Mouse (Mus musculus): ENCODE measurements around the gene Gbx1.

The Gbx1 gene

GRCm38 (mm10) chr5:24477909-24478308 is 49.1 kb downstream of the Gbx1 start:
- no peak for DNase-seq (ENCODE audit: low spot score in 2 of 2)

GRCm38 (mm10) chr5:24475476-24476241 is 51.3 kb downstream of the Gbx1 start:
- no peak for DNase-seq (ENCODE audit: low spot score in 2 of 2)

DNA sequence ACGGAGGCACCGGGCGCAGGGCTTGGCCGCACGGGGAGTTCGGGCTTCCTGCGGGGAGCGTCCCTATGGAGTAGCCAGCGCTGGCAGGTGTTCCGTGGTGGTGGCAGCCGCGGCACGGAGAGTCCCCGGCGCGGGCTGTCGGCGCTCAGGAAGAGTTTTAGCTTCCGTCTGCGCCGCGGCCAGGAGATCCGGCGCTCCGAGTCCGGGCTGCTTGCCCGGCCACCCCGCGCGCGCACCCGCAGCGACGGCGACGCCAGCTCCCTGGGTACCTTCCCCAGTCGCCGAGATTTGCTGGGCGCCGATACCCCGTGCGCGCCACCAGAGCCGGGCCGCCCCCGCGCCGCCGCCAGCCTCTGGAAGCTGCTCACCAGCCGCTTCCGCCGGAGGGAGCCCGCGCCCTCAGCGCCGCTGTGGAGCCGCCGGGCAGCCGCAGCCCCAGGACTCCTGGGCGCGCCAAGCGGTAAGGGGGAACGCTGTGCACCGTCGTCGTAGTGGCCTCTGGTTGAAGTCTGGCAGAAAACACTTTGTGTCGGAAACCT is 52.2 kb downstream of the Gbx1 start:
- peak in 1 of 2 experiments; percentile 67 for DNase-seq (ENCODE audit: low spot score in 2 of 2)

DNA sequence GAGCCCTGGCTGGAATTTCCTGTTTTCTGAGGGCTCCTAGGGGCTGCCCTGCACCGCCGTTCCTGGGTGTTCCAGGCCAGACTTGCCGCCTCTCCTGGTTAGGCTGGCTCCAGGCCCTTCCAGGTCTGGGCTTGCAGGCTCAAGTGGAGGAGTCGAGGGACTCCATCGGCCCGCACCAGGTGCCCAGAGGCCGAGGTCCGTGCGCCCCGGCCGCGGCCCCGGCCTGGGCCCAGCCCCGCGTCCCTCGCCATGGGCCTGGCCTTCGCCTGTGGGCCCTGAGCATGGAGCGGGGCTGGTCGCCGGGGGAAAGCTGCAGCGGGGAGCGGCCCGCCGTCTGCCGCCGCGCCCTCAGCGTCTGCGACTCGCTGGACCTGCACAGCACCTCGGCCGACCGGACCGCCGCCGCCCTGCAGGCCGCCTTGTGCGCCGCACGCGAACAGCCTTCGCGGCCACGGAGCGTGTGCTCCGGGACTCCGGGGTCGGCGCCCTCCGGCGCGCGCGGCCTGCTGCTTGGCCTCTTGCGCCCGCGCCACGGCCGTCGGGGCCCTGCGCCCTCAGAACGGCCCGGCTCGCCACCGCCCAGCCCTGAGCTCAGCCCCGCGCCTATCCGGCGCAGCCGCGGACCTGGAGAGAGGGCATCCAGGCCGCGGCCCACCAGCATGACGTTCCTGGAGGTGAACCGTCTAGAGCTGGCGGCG is 52.8 kb downstream of the Gbx1 start:
- no peak for DNase-seq (ENCODE audit: low spot score in 2 of 2)

GRCm38 (mm10) chr5:24472884-24473619 is 54.0 kb downstream of the Gbx1 start:
- no peak for DNase-seq (ENCODE audit: low spot score in 2 of 2)

GRCm38 (mm10) chr5:24470600-24470999 is 56.4 kb downstream of the Gbx1 start:
- DNase-seq (ENCODE audit: low spot score in 2 of 2) = peak in 1 of 2 experiments; percentile 58

GRCm38 (mm10) chr5:24466762-24467161 is 60.2 kb downstream of the Gbx1 start:
- DNase-seq (ENCODE audit: low spot score in 2 of 2) = no peak

- no peak for DNase-seq (ENCODE audit: low spot score in 2 of 2)
These were observed 71.4 kb downstream of the Gbx1 start for GRCm38 (mm10) chr5:24455613-24456012.

GRCm38 (mm10) chr5:24455076-24455475 is 71.9 kb downstream of the Gbx1 start:
- DNase-seq (ENCODE audit: low spot score in 2 of 2) = no peak

GRCm38 (mm10) chr5:24453985-24454303 is 73.1 kb downstream of the Gbx1 start:
- no peak for DNase-seq (ENCODE audit: low spot score in 2 of 2)

GRCm38 (mm10) chr5:24453283-24453984 is 73.6 kb downstream of the Gbx1 start:
- peak in 1 of 2 experiments; percentile 43 for DNase-seq (ENCODE audit: low spot score in 2 of 2)
